Mouse (Mus musculus) spleen, postnatal 36 days (tissue): ENCODE data around the gene Ccdc88c.

Source experiments
- DNase-seq, 2 experiments: peaks; one replicate each; pipeline ENCODE4 v3.0.0; 2022; ENCODE audit warnings: low spot score in 2 of 2, mixed read lengths in 1 of 2

The Ccdc88c gene

GRCm38 (mm10) chr12:100885585-100885984 is 143.3 kb downstream of the Ccdc88c start:
- no peak for DNase-seq

- DNase-seq, result peak; percentile 54 to 57
Measured at GRCm38 (mm10) chr12:100883168-100883567, 145.7 kb downstream of the Ccdc88c start.

- no peak for DNase-seq
Measured at GRCm38 (mm10) chr12:100878556-100878955, 150.3 kb downstream of the Ccdc88c start.

- DNase-seq, result no peak
Measured at GRCm38 (mm10) chr12:100877936-100878335, 150.9 kb downstream of the Ccdc88c start.

GRCm38 (mm10) chr12:100875960-100876359 is 152.9 kb downstream of the Ccdc88c start:
- no peak for DNase-seq

- DNase-seq, result no peak
Measured at GRCm38 (mm10) chr12:100875553-100875952, 153.3 kb downstream of the Ccdc88c start.

- no peak for DNase-seq
Measured at GRCm38 (mm10) chr12:100873612-100874011, 155.2 kb downstream of the Ccdc88c start.

GRCm38 (mm10) chr12:100871841-100872240 is 157.0 kb downstream of the Ccdc88c start:
- no peak for DNase-seq

GRCm38 (mm10) chr12:100871234-100871633 is 157.6 kb downstream of the Ccdc88c start:
- DNase-seq, result no peak

GRCm38 (mm10) chr12:100868049-100868622 is 160.7 kb downstream of the Ccdc88c start:
- no peak for DNase-seq

- DNase-seq, result no peak
Measured at GRCm38 (mm10) chr12:100867097-100867496, 161.8 kb downstream of the Ccdc88c start.

GRCm38 (mm10) chr12:100865509-100866078 is 163.3 kb downstream of the Ccdc88c start:
- DNase-seq, result no peak

GRCm38 (mm10) chr12:100865072-100865471 is 163.8 kb downstream of the Ccdc88c start:
- no peak for DNase-seq

GRCm38 (mm10) chr12:100862856-100863446 is 165.9 kb downstream of the Ccdc88c start:
- DNase-seq, result no peak

- DNase-seq, result no peak
Measured at GRCm38 (mm10) chr12:100862272-100862671, 166.6 kb downstream of the Ccdc88c start.
